Mouse (Mus musculus): ENCODE results near the gene Srsf1.

- TF ChIP-seq CTCF (IDR thresholded peaks at IDR 0.05; ENCODE audit: low read depth, low read length) = no peak
- no peak for TF ChIP-seq POLR2A (IDR thresholded peaks at IDR 0.05; ENCODE audit: insufficient read depth, low read length)
- no peak for TF ChIP-seq EP300 (IDR thresholded peaks at IDR 0.05; ENCODE audit: insufficient read depth, low read depth, low read length)
These were observed 32.0 kb upstream of the Srsf1 start for GRCm38 (mm10) chr11:88015161-88015560.

All from ES-Bruce4 (cell line).